Mouse (Mus musculus): Measurements from ENCODE around the gene Btbd9. TPM values are rescaled to one million over a fixed set of nuclear protein-coding genes. Genes with fewer than 3 reads are reported as not detected.

The Btbd9 gene
- total and polyA plus RNA-seq, 2 experiments from 2014 or later: 85.5 to 138 TPM

DNA sequence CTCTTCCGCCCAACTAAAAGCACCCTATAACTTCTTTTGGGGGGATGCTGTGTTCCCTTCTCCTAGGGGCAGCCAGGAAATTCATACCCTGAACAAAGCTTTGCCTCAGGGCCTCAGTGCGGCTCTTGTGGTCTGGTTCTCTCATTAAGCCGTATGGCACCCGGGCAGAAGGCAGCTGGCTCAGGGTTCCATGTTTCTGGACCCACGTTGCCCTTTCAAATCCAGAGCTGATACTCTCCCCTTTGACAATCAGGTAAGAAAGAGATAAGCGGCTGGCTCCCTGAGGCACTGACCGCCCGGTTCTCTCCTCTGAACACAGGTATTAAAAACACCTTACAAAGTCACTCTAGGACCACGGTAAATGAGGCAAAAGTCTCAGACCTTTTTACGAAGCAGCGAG, 29.9 kb upstream of the Btbd9 start:
- 70% methylated on average over 11 of the region's 11 CpGs for WGBS
- no peaks in the 10 kb centered on the region for H3K9me3 ChIP-seq (ENCODE audit: low read length)
- no peak overlapping the region for H3K4me3 ChIP-seq (ENCODE audit: low read depth, low read length)
- ATAC-seq (ENCODE audit: low FRiP score) (no peak), DNase-seq (ENCODE audit: low spot score) (no peak)
- H3K27me3 ChIP-seq (ENCODE audit: insufficient read depth, low read length): no peaks in the 10 kb centered on the region
- no peak overlapping the region for H3K4me2 ChIP-seq (ENCODE audit: low read depth, low read length, poor library complexity, severe bottlenecking)
- TF ChIP-seq CTCF (IDR thresholded peaks at IDR 0.05): no peak
- no peak overlapping the region for H3K9ac ChIP-seq (replicated peaks; ENCODE audit: low read length, poor library complexity, severe bottlenecking)
- no peaks in the 10 kb centered on the region for H3K36me3 ChIP-seq (ENCODE audit: insufficient read depth, low read length)
- no peak overlapping the region for H3K27ac ChIP-seq (ENCODE audit: low read depth, low read length)
- H3K4me1 ChIP-seq (ENCODE audit: insufficient read depth, low read length): no peaks in the 10 kb centered on the region

- WGBS: 90% methylated on average over 5 of the region's 5 CpGs
These were observed 28.7 kb upstream of the Btbd9 start for GRCm38 (mm10) chr17:30605001-30605400.

DNA sequence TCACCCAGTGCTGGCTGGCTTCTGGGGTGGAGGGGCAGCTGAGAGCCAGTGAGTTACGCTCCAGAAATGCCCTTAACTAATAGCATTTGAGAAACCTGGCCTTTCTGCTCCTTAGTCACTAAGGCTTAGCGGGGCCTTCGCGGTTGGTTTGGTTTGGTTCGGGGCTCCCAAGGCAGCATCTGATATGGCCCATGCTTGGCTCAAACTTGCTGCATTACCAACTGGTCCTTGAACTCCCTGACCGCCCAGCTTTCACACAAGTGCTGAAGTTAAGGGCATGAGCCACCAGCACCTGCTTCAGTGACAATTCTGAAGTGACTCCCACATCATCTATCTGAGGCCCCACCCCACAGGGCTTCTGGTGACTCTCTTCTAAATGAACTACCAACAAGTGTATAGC, 28.0 kb upstream of the Btbd9 start:
- H3K9me3 ChIP-seq (ENCODE audit: low read length): no peaks in the 10 kb centered on the region
- WGBS: 90% methylated on average over 6 of the region's 6 CpGs
- H3K36me3 ChIP-seq (ENCODE audit: insufficient read depth, low read length): 0 out of 2 replicates have a peak, but pooled peaks cover 2% of the 10 kb centered on the region
- DNase-seq (ENCODE audit: low spot score) (no peak), ATAC-seq (ENCODE audit: low FRiP score) (no peak)
- no peak for TF ChIP-seq CTCF (IDR thresholded peaks at IDR 0.05)
- H3K27me3 ChIP-seq (ENCODE audit: insufficient read depth, low read length): no peaks in the 10 kb centered on the region
- H3K27ac ChIP-seq (ENCODE audit: low read depth, low read length): no peak overlapping the region
- H3K9ac ChIP-seq (replicated peaks; ENCODE audit: low read length, poor library complexity, severe bottlenecking): no peak overlapping the region
- no peak overlapping the region for H3K4me2 ChIP-seq (ENCODE audit: low read depth, low read length, poor library complexity, severe bottlenecking)
- no peaks in the 10 kb centered on the region for H3K4me1 ChIP-seq (ENCODE audit: insufficient read depth, low read length)
- no peak overlapping the region for H3K4me3 ChIP-seq (ENCODE audit: low read depth, low read length)

More at GRCm38 (mm10) chr17:30605001-30605400, 28.7 kb upstream of the Btbd9 start:
- ATAC-seq (ENCODE audit: low FRiP score) (no peak), DNase-seq (ENCODE audit: low spot score) (no peak)
- H3K4me1 ChIP-seq (ENCODE audit: insufficient read depth, low read length): no peaks in the 10 kb centered on the region
- no peak overlapping the region for H3K27ac ChIP-seq (ENCODE audit: low read depth, low read length)
- no peak overlapping the region for H3K4me3 ChIP-seq (ENCODE audit: low read depth, low read length)
- no peak overlapping the region for H3K9ac ChIP-seq (replicated peaks; ENCODE audit: low read length, poor library complexity, severe bottlenecking)
- no peaks in the 10 kb centered on the region for H3K9me3 ChIP-seq (ENCODE audit: low read length)
- H3K27me3 ChIP-seq (ENCODE audit: insufficient read depth, low read length): no peaks in the 10 kb centered on the region
- TF ChIP-seq CTCF (IDR thresholded peaks at IDR 0.05): no peak
- 0 out of 2 replicates have a peak, but pooled peaks cover 2% of the 10 kb centered on the region for H3K36me3 ChIP-seq (ENCODE audit: insufficient read depth, low read length)
- H3K4me2 ChIP-seq (ENCODE audit: low read depth, low read length, poor library complexity, severe bottlenecking): no peak overlapping the region

GRCm38 (mm10) chr17:30602175-30602574, 25.9 kb upstream of the Btbd9 start:
- 94% methylated on average over 14 of the region's 14 CpGs for WGBS

GRCm38 (mm10) chr17:30598300-30598699, 22.0 kb upstream of the Btbd9 start:
- H3K36me3 ChIP-seq (ENCODE audit: insufficient read depth, low read length): peaks cover 11% of the 10 kb centered on the region; the same call in 1 of the 2 replicates
- H3K9me3 ChIP-seq (ENCODE audit: low read length): no peaks in the 10 kb centered on the region
- H3K9ac ChIP-seq (replicated peaks; ENCODE audit: low read length, poor library complexity, severe bottlenecking): no peak overlapping the region
- TF ChIP-seq CTCF (IDR thresholded peaks at IDR 0.05): no peak
- H3K27me3 ChIP-seq (ENCODE audit: insufficient read depth, low read length): no peaks in the 10 kb centered on the region
- DNase-seq (ENCODE audit: low spot score): no peak
- H3K4me2 ChIP-seq (ENCODE audit: low read depth, low read length, poor library complexity, severe bottlenecking): no peak overlapping the region
- no peak overlapping the region for H3K27ac ChIP-seq (ENCODE audit: low read depth, low read length)
- 75% methylated on average over 5 of the region's 5 CpGs for WGBS
- no peak overlapping the region for H3K4me3 ChIP-seq (ENCODE audit: low read depth, low read length)
- ATAC-seq (ENCODE audit: low FRiP score): no peak
- no peaks in the 10 kb centered on the region for H3K4me1 ChIP-seq (ENCODE audit: insufficient read depth, low read length)

More at GRCm38 (mm10) chr17:30602175-30602574, 25.9 kb upstream of the Btbd9 start:
- Histone ChIP-seq H3K9me3 (ENCODE audit: low read length) (no peaks in the 10 kb centered on the region), H3K9ac (replicated peaks; ENCODE audit: low read length, poor library complexity, severe bottlenecking) (no peak overlapping the region), H3K4me3 (ENCODE audit: low read depth, low read length) (no peak overlapping the region), H3K36me3 (ENCODE audit: insufficient read depth, low read length) (0 out of 2 replicates have a peak, but pooled peaks cover 8% of the 10 kb centered on the region), H3K4me1 (ENCODE audit: insufficient read depth, low read length) (no peaks in the 10 kb centered on the region), H3K27me3 (ENCODE audit: insufficient read depth, low read length) (no peaks in the 10 kb centered on the region), H3K4me2 (ENCODE audit: low read depth, low read length, poor library complexity, severe bottlenecking) (no peak overlapping the region), H3K27ac (ENCODE audit: low read depth, low read length) (no peak overlapping the region)
- DNase-seq (ENCODE audit: low spot score) (no peak), ATAC-seq (ENCODE audit: low FRiP score) (no peak)
- TF ChIP-seq CTCF (IDR thresholded peaks at IDR 0.05): no peak

DNA sequence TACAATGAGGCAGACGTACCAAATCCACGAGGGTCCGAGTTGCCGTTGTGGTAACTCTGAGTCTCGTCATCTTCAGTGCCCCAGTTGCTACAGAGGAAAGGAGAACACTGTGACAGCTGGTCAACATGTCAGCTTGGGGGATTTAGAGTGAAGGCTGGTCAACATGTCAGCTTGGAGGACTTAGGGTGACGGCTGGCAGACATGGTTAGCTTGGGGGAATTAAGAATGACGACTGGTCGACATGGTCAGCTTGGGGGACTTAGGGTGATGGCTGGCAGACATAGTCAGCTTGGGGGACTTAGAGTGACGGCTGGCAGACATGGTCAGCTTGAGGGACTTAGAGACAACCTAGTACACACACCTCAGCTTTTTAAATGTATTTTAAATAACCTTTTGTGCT, 21.5 kb upstream of the Btbd9 start:
- no peaks in the 10 kb centered on the region for H3K9me3 ChIP-seq (ENCODE audit: low read length)
- no peak for DNase-seq (ENCODE audit: low spot score)
- H3K27me3 ChIP-seq (ENCODE audit: insufficient read depth, low read length): no peaks in the 10 kb centered on the region
- no peaks in the 10 kb centered on the region for H3K4me1 ChIP-seq (ENCODE audit: insufficient read depth, low read length)
- no peak for TF ChIP-seq CTCF (IDR thresholded peaks at IDR 0.05)
- H3K4me3 ChIP-seq (ENCODE audit: low read depth, low read length): no peak overlapping the region
- no peak overlapping the region for H3K9ac ChIP-seq (replicated peaks; ENCODE audit: low read length, poor library complexity, severe bottlenecking)
- H3K27ac ChIP-seq (ENCODE audit: low read depth, low read length): no peak overlapping the region
- 92% methylated on average over 9 of the region's 9 CpGs for WGBS
- ATAC-seq (ENCODE audit: low FRiP score): no peak
- no peak overlapping the region for H3K4me2 ChIP-seq (ENCODE audit: low read depth, low read length, poor library complexity, severe bottlenecking)
- peaks cover 16% of the 10 kb centered on the region for H3K36me3 ChIP-seq (ENCODE audit: insufficient read depth, low read length)

Data from midbrain, postnatal 0 days (tissue).